Mouse (Mus musculus) cerebellum, postnatal 36 days (tissue): ENCODE results near the gene Cep170.

Source experiments
- DNase-seq, 2 experiments: peaks; one replicate each; pipeline ENCODE4 v3.0.0; 2021 to 2022; ENCODE audit warnings: mixed read lengths in 2 of 2

Cep170 gene

GRCm38 (mm10) chr1:176730528-176730927 is 83.3 kb downstream of the Cep170 start:
- DNase-seq: no peak

GRCm38 (mm10) chr1:176727372-176727771 is 86.5 kb downstream of the Cep170 start:
- no peak for DNase-seq

- no peak for DNase-seq
Observed at GRCm38 (mm10) chr1:176724771-176725170, 89.1 kb downstream of the Cep170 start.

GRCm38 (mm10) chr1:176723858-176724713 is 89.8 kb downstream of the Cep170 start:
- DNase-seq: no peak

- peak in 1 of 2 experiments; percentile 21 for DNase-seq
Observed at GRCm38 (mm10) chr1:176712436-176712835, 101.4 kb downstream of the Cep170 start.

GRCm38 (mm10) chr1:176700226-176700625 is 113.6 kb downstream of the Cep170 start:
- DNase-seq: no peak

GRCm38 (mm10) chr1:176699793-176700192 is 114.1 kb downstream of the Cep170 start:
- DNase-seq: peak; percentile 72 to 74

GRCm38 (mm10) chr1:176698647-176699046 is 115.2 kb downstream of the Cep170 start:
- DNase-seq: peak in 1 of 2 experiments; percentile 14

- no peak for DNase-seq
Observed at GRCm38 (mm10) chr1:176697091-176697490, 116.8 kb downstream of the Cep170 start.

GRCm38 (mm10) chr1:176691101-176691500 is 122.8 kb downstream of the Cep170 start:
- peak in 1 of 2 experiments; percentile 25 for DNase-seq

GRCm38 (mm10) chr1:176688251-176688880 is 125.5 kb downstream of the Cep170 start:
- DNase-seq: no peak
